Mouse (Mus musculus) forebrain, embryonic 15.5 days (tissue): ENCODE results near the gene Vwa8. TPM values are rescaled to one million over a fixed set of nuclear protein-coding genes. Genes with fewer than 3 reads are reported as not detected.

ENCODE experiments used
- ATAC-seq: fragments of 200-750 bp; cut with Nextera tagmentation; replicated peaks from 2 replicates; pipeline ENCODE4 v1.8.0; 2017; ENCODE audit warnings: mild to moderate bottlenecking, moderate TSS enrichment, moderate library complexity
- H3K27ac ChIP-seq: fragments of 300-500 bp; sonication (generic); replicated peaks from 2 replicates; pipeline ENCODE4 v1.5.1; 2015; ENCODE audit warnings: mild to moderate bottlenecking, inconsistent platforms
- H3K27me3 ChIP-seq: fragments of 300-500 bp; sonication (generic); 2 replicates; pipeline ENCODE4 v1.6.1; 2015; ENCODE audit warnings: inconsistent platforms
- H3K36me3 ChIP-seq: fragments of 300-500 bp; sonication (generic); 2 replicates; pipeline ENCODE4 v1.6.1; 2015; ENCODE audit warnings: mild to moderate bottlenecking, inconsistent platforms
- H3K4me1 ChIP-seq: fragments of 300-500 bp; sonication (generic); 2 replicates; pipeline ENCODE4 v1.6.1; 2015; ENCODE audit warnings: inconsistent platforms
- H3K4me2 ChIP-seq: fragments of 300-500 bp; sonication (generic); replicated peaks from 2 replicates; pipeline ENCODE4 v1.6.1; 2015; ENCODE audit warnings: mild to moderate bottlenecking, inconsistent platforms
- H3K4me3 ChIP-seq: fragments of 300-500 bp; sonication (generic); 2 replicates; pipeline ENCODE4 v1.5.1; 2015; ENCODE audit warnings: mild to moderate bottlenecking, inconsistent platforms
- H3K9ac ChIP-seq: fragments of 300-500 bp; sonication (generic); replicated peaks from 2 replicates; pipeline ENCODE4 v1.6.1; 2015; ENCODE audit warnings: mild to moderate bottlenecking, inconsistent platforms
- H3K9me3 ChIP-seq: fragments of 300-500 bp; sonication (generic); 2 replicates; pipeline ENCODE4 v1.6.1; 2016; ENCODE audit warnings: inconsistent platforms
- WGBS: fragments of 180-500 bp; shearing (Covaris S2); methylation state at CpG from one replicate; pipeline ENCODE4 v1.1.7; 2015; ENCODE audit warnings: mixed read lengths; 5-methylcytosine and 5-hydroxymethylcytosine counted together
- polyA plus RNA-seq: library from polyadenylated mRNA; unstranded; fragments of >200 nt; fragmentation: Nextera tagmentation; extraction: Ambion mirVana; gene quantifications from 2 replicates; pipeline ENCODE4 v1.2.1, GENCODE M21; 2015

The Vwa8 gene
- polyA plus RNA-seq, 1 experiment from 2014 or later: 5.1 TPM

- Histone ChIP-seq H3K4me1 (peaks cover 8% of the 10 kb centered on the region), H3K4me3 (no peak overlapping the region), H3K4me2 (no peak overlapping the region), H3K9ac (no peak overlapping the region), H3K27ac (peak overlapping the region; percentile 56; the same call in 1 of the 2 replicates), H3K27me3 (no peaks in the 10 kb centered on the region), H3K9me3 (no peaks in the 10 kb centered on the region), H3K36me3 (no peaks in the 10 kb centered on the region)
- peak; percentile 58 for ATAC-seq
- WGBS: 56% methylated on average over 3 of the region's 3 CpGs
These were observed 395.7 kb downstream of the Vwa8 start for GRCm38 (mm10) chr14:79244571-79244970.

- Histone ChIP-seq H3K4me1 (no peaks in the 10 kb centered on the region), H3K9ac (no peak overlapping the region), H3K27me3 (no peaks in the 10 kb centered on the region), H3K4me2 (no peak overlapping the region), H3K4me3 (no peak overlapping the region), H3K27ac (no peak overlapping the region), H3K9me3 (no peaks in the 10 kb centered on the region), H3K36me3 (no peaks in the 10 kb centered on the region)
- 80% methylated on average over 5 of the region's 5 CpGs for WGBS
- ATAC-seq: no peak
These were observed 403.0 kb downstream of the Vwa8 start for GRCm38 (mm10) chr14:79251727-79252285.

Other genes starting within 250 kb of the Vwa8 start
- 2.6 and 2.8 TPM in 2 replicates for gene Dgkh, start 116.3 kb upstream of the Vwa8 start, polyA plus RNA-seq